Mouse (Mus musculus): ENCODE measurements around the gene Ints7. TPM values are rescaled to one million over a fixed set of nuclear protein-coding genes. Genes with fewer than 3 reads are reported as not detected.

The Ints7 gene
- polyA plus RNA-seq, 1 experiment from 2014 or later = 39.5 TPM

DNA sequence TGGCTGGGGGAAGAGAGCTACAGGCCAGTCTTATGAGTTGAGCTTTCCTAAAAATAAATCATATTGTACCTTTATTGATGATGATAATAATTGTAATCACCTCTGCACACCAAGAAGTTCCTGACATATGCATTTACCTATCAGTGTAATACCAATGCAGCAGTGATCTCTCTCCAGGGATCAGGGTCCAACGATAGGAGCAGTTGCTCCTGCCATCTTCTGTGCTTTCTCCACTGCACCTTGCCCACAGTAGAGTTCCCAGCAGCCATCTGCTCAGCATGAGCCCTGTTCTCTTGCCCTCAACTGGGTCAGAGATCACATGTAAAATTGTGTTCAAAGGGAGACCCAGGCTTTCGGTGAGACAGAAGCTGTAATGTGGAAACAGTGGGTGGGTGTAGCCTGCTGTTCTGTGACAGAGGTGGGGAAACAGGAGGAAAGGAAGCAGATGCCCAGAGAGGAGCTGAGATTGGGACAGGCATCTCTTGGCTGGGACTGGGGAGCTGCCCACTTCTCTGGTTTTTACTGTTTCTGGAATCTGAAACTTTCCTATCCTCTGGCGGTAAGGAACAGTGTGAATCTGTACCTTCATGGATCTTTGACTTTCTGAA is 63.9 kb downstream of the Ints7 start:
- ATAC-seq = no peak
- H3K36me3 ChIP-seq = no peaks in the 10 kb centered on the region
- H3K4me2 ChIP-seq = no peak overlapping the region
- H3K9ac ChIP-seq = no peak overlapping the region
- 0 out of 2 replicates have a peak overlapping the region, but pooled peaks have one; percentile 23 for H3K27ac ChIP-seq
- no peak overlapping the region for H3K4me3 ChIP-seq
- 51% methylated on average over 3 of the region's 3 CpGs for WGBS (ENCODE audit: insufficient replicate concordance)
- no peaks in the 10 kb centered on the region for H3K27me3 ChIP-seq (replicated peaks)
- H3K9me3 ChIP-seq (replicated peaks) = no peaks in the 10 kb centered on the region
- no peaks in the 10 kb centered on the region; the same call in 1 of the 2 replicates for H3K4me1 ChIP-seq

- 62% methylated on average over 2 of the region's 2 CpGs for WGBS (ENCODE audit: insufficient replicate concordance)
- Histone ChIP-seq H3K9me3 (replicated peaks) (no peaks in the 10 kb centered on the region), H3K4me1 (no peaks in the 10 kb centered on the region; the same call in 1 of the 2 replicates), H3K27me3 (replicated peaks) (no peaks in the 10 kb centered on the region; the same call in 1 of the 2 replicates), H3K27ac (0 out of 2 replicates have a peak overlapping the region, but pooled peaks have one; percentile 23), H3K4me3 (no peak overlapping the region), H3K36me3 (no peaks in the 10 kb centered on the region), H3K4me2 (no peak overlapping the region), H3K9ac (no peak overlapping the region)
- ATAC-seq = peak; percentile 18; the same call in 1 of the 2 replicates
Measured at GRCm38 (mm10) chr1:191640146-191640545, 64.7 kb downstream of the Ints7 start.

DNA sequence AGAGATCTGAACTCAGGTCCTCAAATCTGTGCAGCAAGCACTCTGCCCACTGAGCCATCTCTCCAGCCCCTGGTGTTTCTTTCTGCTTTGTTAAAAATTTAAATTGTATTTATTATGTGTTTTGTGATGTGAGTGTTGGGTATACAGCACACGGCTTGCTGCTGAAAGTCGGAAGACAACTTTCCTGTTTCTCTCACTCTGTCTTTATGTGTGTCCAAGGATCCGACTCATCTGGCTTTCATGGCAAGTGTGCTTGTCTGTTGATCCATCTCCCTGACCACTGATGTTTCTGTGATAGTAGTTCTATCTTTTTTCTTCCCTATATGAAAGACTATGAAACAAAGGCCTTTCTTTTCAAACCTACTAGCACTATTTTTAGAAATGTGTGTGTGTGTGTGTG is 65.4 kb downstream of the Ints7 start:
- WGBS (ENCODE audit: insufficient replicate concordance) = 70% methylated on average over 3 of the region's 3 CpGs
- ATAC-seq = no peak
- H3K27me3 ChIP-seq (replicated peaks) = no peaks in the 10 kb centered on the region; the same call in 1 of the 2 replicates
- H3K27ac ChIP-seq = peak overlapping the region; percentile 2; the same call in 1 of the 2 replicates
- no peaks in the 10 kb centered on the region for H3K36me3 ChIP-seq
- H3K4me2 ChIP-seq = no peak overlapping the region
- H3K4me1 ChIP-seq = no peaks in the 10 kb centered on the region; the same call in 1 of the 2 replicates
- H3K9me3 ChIP-seq (replicated peaks) = no peaks in the 10 kb centered on the region
- H3K9ac ChIP-seq = no peak overlapping the region
- no peak overlapping the region for H3K4me3 ChIP-seq

GRCm38 (mm10) chr1:191641438-191641837 is 66.0 kb downstream of the Ints7 start:
- peak overlapping the region; percentile 42 for H3K27ac ChIP-seq
- H3K4me1 ChIP-seq = no peaks in the 10 kb centered on the region; the same call in 1 of the 2 replicates
- no peaks in the 10 kb centered on the region; the same call in 1 of the 2 replicates for H3K27me3 ChIP-seq (replicated peaks)

DNA sequence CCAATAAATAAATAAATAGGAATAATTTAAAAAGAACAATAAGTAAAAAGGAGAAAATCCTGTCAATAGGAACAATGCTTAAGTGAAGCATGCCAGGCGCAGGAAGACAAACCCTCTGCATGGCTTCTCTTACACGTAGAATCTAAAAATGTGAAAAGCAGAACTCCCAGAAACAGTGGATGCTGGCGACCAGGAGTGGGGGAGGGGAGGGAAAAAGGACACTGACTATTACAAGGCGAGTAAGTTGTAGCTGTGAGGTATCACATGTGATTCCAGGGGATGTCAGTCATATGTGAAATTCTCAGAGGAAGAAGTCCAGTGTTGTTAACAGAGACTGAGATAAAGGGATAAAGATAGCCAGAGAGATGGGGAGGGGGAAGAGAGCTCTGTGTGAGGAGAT is 67.5 kb downstream of the Ints7 start:
- Histone ChIP-seq H3K9ac (no peak overlapping the region), H3K4me1 (no peaks in the 10 kb centered on the region; the same call in 1 of the 2 replicates), H3K27ac (no peak overlapping the region), H3K36me3 (no peaks in the 10 kb centered on the region), H3K9me3 (replicated peaks) (no peaks in the 10 kb centered on the region), H3K27me3 (replicated peaks) (no peaks in the 10 kb centered on the region; the same call in 1 of the 2 replicates), H3K4me2 (no peak overlapping the region), H3K4me3 (no peak overlapping the region)
- ATAC-seq = no peak
- WGBS (ENCODE audit: insufficient replicate concordance) = 17% methylated on average over 4 of the region's 4 CpGs

More at GRCm38 (mm10) chr1:191641438-191641837, 66.0 kb downstream of the Ints7 start:
- 32% methylated on average over 2 of the region's 2 CpGs for WGBS (ENCODE audit: insufficient replicate concordance)
- Histone ChIP-seq H3K36me3 (no peaks in the 10 kb centered on the region), H3K4me3 (no peak overlapping the region), H3K4me2 (no peak overlapping the region), H3K9ac (no peak overlapping the region), H3K9me3 (replicated peaks) (no peaks in the 10 kb centered on the region)
- peak; percentile 79 for ATAC-seq

GRCm38 (mm10) chr1:191645921-191646320 is 70.5 kb downstream of the Ints7 start:
- Histone ChIP-seq H3K4me2 (no peak overlapping the region), H3K27me3 (replicated peaks) (no peaks in the 10 kb centered on the region; the same call in 1 of the 2 replicates), H3K27ac (no peak overlapping the region), H3K4me3 (no peak overlapping the region), H3K4me1 (no peaks in the 10 kb centered on the region; the same call in 1 of the 2 replicates), H3K9me3 (replicated peaks) (no peaks in the 10 kb centered on the region), H3K9ac (no peak overlapping the region), H3K36me3 (no peaks in the 10 kb centered on the region)
- no peak for ATAC-seq
- 51% methylated on average over 8 of the region's 8 CpGs for WGBS (ENCODE audit: insufficient replicate concordance)

- 76% methylated on average over 3 of the region's 3 CpGs for WGBS (ENCODE audit: insufficient replicate concordance)
- Histone ChIP-seq H3K27ac (no peak overlapping the region), H3K9ac (no peak overlapping the region), H3K36me3 (no peaks in the 10 kb centered on the region), H3K27me3 (replicated peaks) (no peaks in the 10 kb centered on the region; the same call in 1 of the 2 replicates), H3K9me3 (replicated peaks) (no peaks in the 10 kb centered on the region), H3K4me1 (no peaks in the 10 kb centered on the region; the same call in 1 of the 2 replicates), H3K4me2 (no peak overlapping the region), H3K4me3 (no peak overlapping the region)
- ATAC-seq = no peak
Measured at GRCm38 (mm10) chr1:191647590-191647989, 72.2 kb downstream of the Ints7 start.

DNA sequence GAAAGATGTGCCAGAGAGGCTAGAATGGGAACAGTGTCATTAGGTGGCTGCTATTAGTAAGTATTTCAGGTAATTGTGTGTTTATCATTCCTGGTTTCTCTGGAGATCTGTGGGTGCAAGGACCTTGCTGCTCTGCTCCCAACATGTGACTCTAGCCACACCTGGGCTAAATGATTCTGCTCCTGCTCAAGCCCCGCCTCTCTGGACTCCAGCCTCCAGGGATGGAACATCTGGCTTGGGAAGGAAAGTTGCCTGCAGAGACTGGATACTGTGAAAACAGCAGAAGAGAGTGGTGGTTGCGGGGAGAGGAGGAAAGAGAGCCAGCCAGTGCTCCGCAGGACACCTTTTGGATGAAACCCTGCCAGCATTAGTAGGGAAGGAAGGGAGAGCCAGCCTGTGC is 84.0 kb downstream of the Ints7 start:
- Histone ChIP-seq H3K4me2 (no peak overlapping the region), H3K27ac (no peak overlapping the region), H3K9ac (no peak overlapping the region), H3K27me3 (replicated peaks) (no peaks in the 10 kb centered on the region), H3K9me3 (replicated peaks) (no peaks in the 10 kb centered on the region), H3K4me3 (no peak overlapping the region), H3K36me3 (no peaks in the 10 kb centered on the region), H3K4me1 (0 out of 2 replicates have a peak, but pooled peaks cover 7% of the 10 kb centered on the region)
- WGBS (ENCODE audit: insufficient replicate concordance) = 52% methylated on average over 3 of the region's 3 CpGs
- ATAC-seq = no peak

- Histone ChIP-seq H3K4me1 (0 out of 2 replicates have a peak, but pooled peaks cover 7% of the 10 kb centered on the region), H3K36me3 (no peaks in the 10 kb centered on the region), H3K9ac (no peak overlapping the region), H3K27me3 (replicated peaks) (no peaks in the 10 kb centered on the region), H3K9me3 (replicated peaks) (no peaks in the 10 kb centered on the region), H3K4me3 (no peak overlapping the region), H3K4me2 (no peak overlapping the region), H3K27ac (no peak overlapping the region)
- no peak for ATAC-seq
- WGBS (ENCODE audit: insufficient replicate concordance) = 44% methylated on average over 8 of the region's 8 CpGs
Measured at GRCm38 (mm10) chr1:191661019-191661796, 85.8 kb downstream of the Ints7 start.

DNA sequence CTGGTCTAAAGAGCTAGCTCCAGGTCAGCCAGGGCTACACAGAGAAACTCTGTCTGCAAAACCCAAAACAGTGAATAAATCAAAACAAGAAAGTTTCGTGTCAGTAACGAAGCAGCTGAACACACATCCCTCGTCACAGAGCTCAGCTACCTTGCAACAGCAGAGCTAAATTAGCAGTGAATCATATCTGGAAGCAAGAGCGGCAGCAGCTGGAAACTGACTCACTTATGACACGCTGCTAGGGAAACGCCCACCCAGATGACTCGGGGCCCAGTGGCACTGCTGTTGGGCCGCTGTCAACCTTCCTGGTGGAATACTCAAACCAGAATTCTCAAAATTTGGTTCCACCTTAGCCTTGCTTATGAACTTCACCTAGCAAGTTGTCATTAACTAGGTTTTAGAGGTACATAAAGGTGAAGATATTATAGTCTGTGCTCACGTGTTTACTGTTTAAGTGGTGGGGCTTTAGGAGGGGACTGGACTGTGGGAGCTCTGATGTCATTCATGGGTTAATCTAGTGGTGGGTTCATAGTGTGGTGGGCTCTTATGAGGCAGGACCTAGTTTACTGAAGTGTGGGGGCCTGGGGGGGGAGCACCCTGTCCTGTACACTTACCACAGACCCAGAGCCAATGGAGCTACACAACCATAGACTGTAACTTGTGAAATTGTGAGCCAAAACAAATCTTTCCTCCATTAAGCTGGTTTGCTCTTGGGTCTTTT is 86.9 kb downstream of the Ints7 start:
- H3K4me1 ChIP-seq = 0 out of 2 replicates have a peak, but pooled peaks cover 7% of the 10 kb centered on the region
- H3K4me2 ChIP-seq = no peak overlapping the region
- H3K4me3 ChIP-seq = no peak overlapping the region
- no peak overlapping the region for H3K9ac ChIP-seq
- no peaks in the 10 kb centered on the region for H3K27me3 ChIP-seq (replicated peaks)
- H3K27ac ChIP-seq = no peak overlapping the region
- no peak for ATAC-seq
- no peaks in the 10 kb centered on the region for H3K9me3 ChIP-seq (replicated peaks)
- whole genome bisulfite sequencing (ENCODE audit: insufficient replicate concordance) = 48% methylated on average over 9 of the region's 9 CpGs
- H3K36me3 ChIP-seq = no peaks in the 10 kb centered on the region

DNA sequence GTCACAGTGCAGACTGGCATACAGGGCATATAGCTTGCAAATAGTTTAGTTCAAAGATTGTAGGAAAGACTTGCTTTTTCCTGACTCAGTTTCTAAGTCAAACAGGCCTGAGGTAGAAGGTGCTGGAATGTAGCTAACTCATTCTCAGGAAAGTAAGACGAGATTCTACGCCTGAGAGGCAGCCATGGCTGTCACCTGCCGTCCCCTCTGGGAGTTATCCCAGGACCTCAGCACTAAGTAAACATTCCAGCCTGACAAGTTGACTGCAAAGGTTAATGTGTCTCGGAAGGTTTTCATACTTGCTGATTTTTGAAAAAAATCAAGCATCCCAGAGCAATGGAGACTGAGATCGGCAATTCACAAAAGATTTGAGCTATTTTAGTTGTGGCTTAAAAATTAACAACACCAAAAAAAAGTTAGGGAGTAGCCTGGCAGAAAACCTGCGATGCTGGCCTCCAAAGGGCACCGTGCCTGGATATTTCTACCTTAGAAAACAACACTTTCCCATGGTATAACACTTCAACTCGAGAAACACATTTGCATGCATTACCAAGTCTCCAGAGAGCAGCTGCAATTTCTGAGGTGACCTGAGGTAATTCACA is 87.6 kb downstream of the Ints7 start:
- H3K27ac ChIP-seq = no peak overlapping the region
- no peak overlapping the region for H3K4me3 ChIP-seq
- no peaks in the 10 kb centered on the region for H3K27me3 ChIP-seq (replicated peaks)
- H3K4me1 ChIP-seq = 0 out of 2 replicates have a peak, but pooled peaks cover 7% of the 10 kb centered on the region
- 43% methylated on average over 8 of the region's 8 CpGs for WGBS (ENCODE audit: insufficient replicate concordance)
- no peak overlapping the region for H3K9ac ChIP-seq
- H3K9me3 ChIP-seq (replicated peaks) = no peaks in the 10 kb centered on the region
- no peak overlapping the region for H3K4me2 ChIP-seq
- no peak for ATAC-seq
- no peaks in the 10 kb centered on the region for H3K36me3 ChIP-seq

All from liver, embryonic 12.5 days (tissue).